Mouse (Mus musculus): ENCODE results near the gene Tuba1c. TPM values are rescaled to one million over a fixed set of nuclear protein-coding genes. Genes with fewer than 3 reads are reported as not detected.
"Not testable (repeated sequence)": the region's sequence is repeated elsewhere in the genome, so short reads cannot be mapped to it uniquely, and the experiment has no call there.

The Tuba1c gene
- polyA plus RNA-seq, 1 experiment from 2014 or later = 144 TPM

- Histone ChIP-seq H3K4me3 (peak within 1 kb of the TSS; percentile 49), H3K9me3 (no peaks in the 10 kb centered on the region), H3K4me1 (peaks cover 42% of the 10 kb centered on the region), H3K36me3 (replicated peaks) (no peaks in the 10 kb centered on the region), H3K27ac (replicated peaks) (no peak within 1 kb of the TSS), H3K27me3 (replicated peaks; ENCODE audit: low read depth, poor library complexity, severe bottlenecking) (peaks cover 98% of the 10 kb centered on the region)
- DNase-seq (ENCODE audit: low spot score) = no peak
- WGBS = 2% methylated on average over 30 of the region's 30 CpGs
These were observed 25.3 kb downstream of the Tuba1c start, which contains the start of gene Prph for GRCm38 (mm10) chr15:99055040-99055439. Gene Prph, plus strand, starts transcription at chr15:99055174.

GRCm38 (mm10) chr15:99055511-99055961 is 25.8 kb downstream of the Tuba1c start:
- Histone ChIP-seq H3K27ac (replicated peaks) (no peak overlapping the region), H3K36me3 (replicated peaks) (no peaks in the 10 kb centered on the region), H3K4me1 (peaks cover 42% of the 10 kb centered on the region), H3K4me3 (peak overlapping the region; percentile 49), H3K9me3 (no peaks in the 10 kb centered on the region), H3K27me3 (replicated peaks; ENCODE audit: low read depth, poor library complexity, severe bottlenecking) (peaks cover 99% of the 10 kb centered on the region)
- peak; percentile 61 for DNase-seq (ENCODE audit: low spot score)
- under 1% methylated on average over 37 of the region's 37 CpGs for WGBS

GRCm38 (mm10) chr15:99056332-99056731 is 26.6 kb downstream of the Tuba1c start:
- Histone ChIP-seq H3K27me3 (replicated peaks; ENCODE audit: low read depth, poor library complexity, severe bottlenecking) (peaks cover 96% of the 10 kb centered on the region), H3K36me3 (replicated peaks) (no peaks in the 10 kb centered on the region), H3K4me3 (peak overlapping the region; percentile 49), H3K27ac (replicated peaks) (no peak overlapping the region), H3K9me3 (no peaks in the 10 kb centered on the region), H3K4me1 (peaks cover 42% of the 10 kb centered on the region)
- DNase-seq (ENCODE audit: low spot score) = peak; percentile 65
- WGBS = 6% methylated on average over 14 of the region's 14 CpGs

GRCm38 (mm10) chr15:99065557-99066165 is 36.0 kb downstream of the Tuba1c start:
- peaks cover 22% of the 10 kb centered on the region for H3K27me3 ChIP-seq (replicated peaks; ENCODE audit: low read depth, poor library complexity, severe bottlenecking)
- H3K27ac ChIP-seq (replicated peaks) = no peak overlapping the region
- WGBS = 81% methylated on average over 12 of the region's 12 CpGs
- no peak for DNase-seq (ENCODE audit: low spot score)
- H3K9me3 ChIP-seq = no peaks in the 10 kb centered on the region
- H3K36me3 ChIP-seq (replicated peaks) = no peaks in the 10 kb centered on the region
- H3K4me3 ChIP-seq = no peak overlapping the region
- H3K4me1 ChIP-seq = no peaks in the 10 kb centered on the region

GRCm38 (mm10) chr15:99071988-99072387 is 42.3 kb downstream of the Tuba1c start:
- no peaks in the 10 kb centered on the region for H3K9me3 ChIP-seq
- H3K27me3 ChIP-seq (replicated peaks; ENCODE audit: low read depth, poor library complexity, severe bottlenecking) = peaks cover 1% of the 10 kb centered on the region; the same call in 1 of the 2 replicates
- H3K4me1 ChIP-seq = peaks cover 21% of the 10 kb centered on the region
- H3K27ac ChIP-seq (replicated peaks) = no peak overlapping the region
- no peak for DNase-seq (ENCODE audit: low spot score)
- H3K4me3 ChIP-seq = no peak overlapping the region
- peaks cover 7% of the 10 kb centered on the region for H3K36me3 ChIP-seq (replicated peaks)
- 82% methylated on average over 1 of the region's 1 CpGs for WGBS

GRCm38 (mm10) chr15:99074019-99074599 is 44.4 kb downstream of the Tuba1c start, which contains the start of gene Troap:
Gene Troap, plus strand, starts transcription at chr15:99074575.
- H3K36me3 ChIP-seq (replicated peaks) = peaks cover 28% of the 10 kb centered on the region
- no peak for DNase-seq (ENCODE audit: low spot score)
- 25% methylated on average over 9 of the region's 9 CpGs for WGBS

GRCm38 (mm10) chr15:99074600-99075333 is 45.1 kb downstream of the Tuba1c start:
- Histone ChIP-seq H3K4me1 (peaks cover 38% of the 10 kb centered on the region), H3K27me3 (replicated peaks; ENCODE audit: low read depth, poor library complexity, severe bottlenecking) (no peaks in the 10 kb centered on the region), H3K27ac (replicated peaks) (peak overlapping the region; percentile 94), H3K36me3 (replicated peaks) (peaks cover 34% of the 10 kb centered on the region), H3K4me3 (peak overlapping the region; percentile 85), H3K9me3 (no peaks in the 10 kb centered on the region)
- WGBS = under 1% methylated on average over 44 of the region's 44 CpGs
- peak; percentile 99 for DNase-seq (ENCODE audit: low spot score)

More at GRCm38 (mm10) chr15:99074019-99074599, 44.4 kb downstream of the Tuba1c start, which contains the start of gene Troap:
- no peaks in the 10 kb centered on the region for H3K9me3 ChIP-seq
- no peaks in the 10 kb centered on the region for H3K27me3 ChIP-seq (replicated peaks; ENCODE audit: low read depth, poor library complexity, severe bottlenecking)
- peak within 1 kb of the TSS; percentile 85 for H3K4me3 ChIP-seq
- peak within 1 kb of the TSS; percentile 94 for H3K27ac ChIP-seq (replicated peaks)
- peaks cover 38% of the 10 kb centered on the region for H3K4me1 ChIP-seq

GRCm38 (mm10) chr15:99076011-99076410 is 46.3 kb downstream of the Tuba1c start:
- WGBS = 96% methylated on average over 3 of the region's 3 CpGs

GRCm38 (mm10) chr15:99078181-99078910 is 48.7 kb downstream of the Tuba1c start:
- 56% methylated on average over 15 of the region's 15 CpGs for WGBS
- no peaks in the 10 kb centered on the region for H3K9me3 ChIP-seq
- no peak overlapping the region for H3K27ac ChIP-seq (replicated peaks)
- peaks cover 13% of the 10 kb centered on the region for H3K27me3 ChIP-seq (replicated peaks; ENCODE audit: low read depth, poor library complexity, severe bottlenecking)
- H3K36me3 ChIP-seq (replicated peaks) = peaks cover 70% of the 10 kb centered on the region
- no peak for DNase-seq (ENCODE audit: low spot score)
- H3K4me3 ChIP-seq = peak overlapping the region; percentile 28
- peaks cover 38% of the 10 kb centered on the region for H3K4me1 ChIP-seq

More at GRCm38 (mm10) chr15:99076011-99076410, 46.3 kb downstream of the Tuba1c start:
- not testable (repeated sequence) for H3K27me3 ChIP-seq (replicated peaks; ENCODE audit: low read depth, poor library complexity, severe bottlenecking); DNase-seq (ENCODE audit: low spot score); H3K9me3 ChIP-seq; H3K27ac ChIP-seq (replicated peaks)
- Histone ChIP-seq H3K36me3 (replicated peaks) (peaks cover 47% of the 10 kb centered on the region), H3K4me3 (peak overlapping the region; percentile 85), H3K4me1 (peaks cover 38% of the 10 kb centered on the region)

GRCm38 (mm10) chr15:99079804-99080203 is 50.1 kb downstream of the Tuba1c start:
- Histone ChIP-seq H3K36me3 (replicated peaks) (peaks cover 77% of the 10 kb centered on the region), H3K27me3 (replicated peaks; ENCODE audit: low read depth, poor library complexity, severe bottlenecking) (peaks cover 27% of the 10 kb centered on the region), H3K27ac (replicated peaks) (no peak overlapping the region), H3K9me3 (no peaks in the 10 kb centered on the region), H3K4me1 (peaks cover 42% of the 10 kb centered on the region), H3K4me3 (no peak overlapping the region)
- DNase-seq (ENCODE audit: low spot score) = no peak
- WGBS = 87% methylated on average over 3 of the region's 3 CpGs

- H3K27ac ChIP-seq (replicated peaks) = no peak overlapping the region
- WGBS = 90% methylated on average over 12 of the region's 12 CpGs
- no peak overlapping the region for H3K4me3 ChIP-seq
- peaks cover 67% of the 10 kb centered on the region for H3K36me3 ChIP-seq (replicated peaks)
- H3K9me3 ChIP-seq = no peaks in the 10 kb centered on the region
- peaks cover 28% of the 10 kb centered on the region for H3K4me1 ChIP-seq
- peaks cover 52% of the 10 kb centered on the region for H3K27me3 ChIP-seq (replicated peaks; ENCODE audit: low read depth, poor library complexity, severe bottlenecking)
- no peak for DNase-seq (ENCODE audit: low spot score)
These were observed 52.6 kb downstream of the Tuba1c start for GRCm38 (mm10) chr15:99082322-99082721.

- DNase-seq (ENCODE audit: low spot score) = no peak
- 90% methylated on average over 16 of the region's 16 CpGs for WGBS
- Histone ChIP-seq H3K4me3 (no peak overlapping the region), H3K4me1 (peaks cover 30% of the 10 kb centered on the region), H3K27me3 (replicated peaks; ENCODE audit: low read depth, poor library complexity, severe bottlenecking) (peaks cover 58% of the 10 kb centered on the region), H3K36me3 (replicated peaks) (peaks cover 62% of the 10 kb centered on the region), H3K9me3 (no peaks in the 10 kb centered on the region), H3K27ac (replicated peaks) (no peak overlapping the region)
These were observed 53.1 kb downstream of the Tuba1c start for GRCm38 (mm10) chr15:99082840-99083239.

Measured in embryonic facial prominence, embryonic 10.5 days (tissue).